Comparison of ENCODE assay signal across 17 mouse cellular contexts in genomic region chr11:102901199-102901598, GRCm38 (mm10). TPM values are rescaled to one million over a fixed set of nuclear protein-coding genes. Genes with fewer than 3 reads are reported as not detected.
DNase-seq lines count a peak whose midpoint lies in the region; ATAC-seq and TF ChIP-seq lines count a peak whose summit lies in the region.
"Had no signal": no experiment of that assay in that cellular context is flagged by ENCODE, and none has a peak within 500 bp of the region (broad histone marks: within the 10 kb centered on the region; RNA-seq: fewer than 3 reads in every experiment).

No protein-coding gene starts in this region.

- TF ChIP-seq POLR2A in lung, adult 2 months (IDR thresholded peaks at IDR 0.05; ENCODE audit: borderline replicate concordance, extremely low read depth, low read depth, low read length), result no peak

- TF ChIP-seq CTCF in hindbrain, postnatal 0 days (IDR thresholded peaks at IDR 0.05; ENCODE audit: low read depth), result no peak
- TF ChIP-seq CTCF in lung, adult 2 months (IDR thresholded peaks at IDR 0.05; ENCODE audit: insufficient read depth, low read length), result no peak

- no peaks in the 10 kb centered on the region for H3K9me3 ChIP-seq in forebrain, embryonic 13.5 days (replicated peaks)
- H3K9me3 ChIP-seq in forebrain, embryonic 14.5 days (replicated peaks; ENCODE audit: control insufficient read depth, low read length), result no peaks in the 10 kb centered on the region
- H3K9me3 ChIP-seq in hindbrain, postnatal 0 days (ENCODE audit: low read length), result no peaks in the 10 kb centered on the region
- no peaks in the 10 kb centered on the region for H3K9me3 ChIP-seq in hindbrain, embryonic 11.5 days (ENCODE audit: control insufficient read depth, low read length)
- H3K9me3 ChIP-seq in lung, embryonic 15.5 days, result no peaks in the 10 kb centered on the region
- H3K9me3 ChIP-seq: heart, embryonic 15.5 days; limb, embryonic 12.5 days had no signal

- 0 out of 2 replicates have a peak, but pooled peaks cover 14% of the 10 kb centered on the region for H3K4me1 ChIP-seq in forebrain, embryonic 13.5 days
- no peaks in the 10 kb centered on the region for H3K4me1 ChIP-seq in forebrain, embryonic 14.5 days (ENCODE audit: control insufficient read depth, insufficient read depth, low read length)
- H3K4me1 ChIP-seq in hindbrain, postnatal 0 days (ENCODE audit: insufficient read depth, low read length), result peaks cover 7% of the 10 kb centered on the region; the same call in 1 of the 2 replicates
- H3K4me1 ChIP-seq in hindbrain, embryonic 11.5 days (replicated peaks; ENCODE audit: control insufficient read depth, insufficient read depth, low read length), result no peaks in the 10 kb centered on the region
- no peaks in the 10 kb centered on the region; the same call in 1 of the 2 replicates for H3K4me1 ChIP-seq in lung, embryonic 15.5 days
- H3K4me1 ChIP-seq in lung, adult 2 months (ENCODE audit: control insufficient read depth, insufficient read depth, low read length), result no peaks in the 10 kb centered on the region

- 67% methylated on average over 4 of the region's 4 CpGs for WGBS in forebrain, embryonic 13.5 days
- WGBS in forebrain, embryonic 14.5 days, result 64% methylated on average over 4 of the region's 4 CpGs
- WGBS in hindbrain, postnatal 0 days, result 43% methylated on average over 4 of the region's 4 CpGs
- WGBS in hindbrain, embryonic 11.5 days, result 59% methylated on average over 4 of the region's 4 CpGs
- 54% methylated on average over 4 of the region's 4 CpGs for WGBS in lung, embryonic 15.5 days
- 41% methylated on average over 4 of the region's 4 CpGs for WGBS in lung, adult 2 months

- peaks cover 8% of the 10 kb centered on the region; the same call in 1 of the 2 replicates for H3K27me3 ChIP-seq in forebrain, embryonic 13.5 days
- H3K27me3 ChIP-seq in forebrain, embryonic 14.5 days (replicated peaks; ENCODE audit: control insufficient read depth, insufficient read depth, low read length), result no peaks in the 10 kb centered on the region
- H3K27me3 ChIP-seq in hindbrain, postnatal 0 days (ENCODE audit: insufficient read depth, low read length), result no peaks in the 10 kb centered on the region
- H3K27me3 ChIP-seq in hindbrain, embryonic 11.5 days (ENCODE audit: control insufficient read depth, insufficient read depth, low read length), result peaks cover 2% of the 10 kb centered on the region; the same call in 1 of the 2 replicates
- peaks cover 5% of the 10 kb centered on the region for H3K27me3 ChIP-seq in lung, embryonic 15.5 days
- H3K27me3 ChIP-seq: Patski had no signal

- H3K4me3 ChIP-seq in forebrain, embryonic 13.5 days, result no peak overlapping the region
- H3K4me3 ChIP-seq in forebrain, embryonic 14.5 days (ENCODE audit: low read depth, low read length), result no peak overlapping the region
- H3K4me3 ChIP-seq in hindbrain, postnatal 0 days (ENCODE audit: low read length), result no peak overlapping the region
- H3K4me3 ChIP-seq in hindbrain, embryonic 11.5 days (ENCODE audit: low read depth, low read length), result no peak overlapping the region
- H3K4me3 ChIP-seq in lung, embryonic 15.5 days, result no peak overlapping the region
- no peak overlapping the region for H3K4me3 ChIP-seq in lung, adult 2 months (replicated peaks; ENCODE audit: extremely low read depth, low read depth, low read length)
- H3K4me3 ChIP-seq: erythroblast, embryonic 14.5 days; heart, embryonic 15.5 days; limb, embryonic 12.5 days had no signal

- H3K27ac ChIP-seq in forebrain, embryonic 13.5 days, result no peak overlapping the region
- no peak overlapping the region for H3K27ac ChIP-seq in forebrain, embryonic 14.5 days (ENCODE audit: low read depth, low read length)
- no peak overlapping the region for H3K27ac ChIP-seq in hindbrain, postnatal 0 days
- no peak overlapping the region for H3K27ac ChIP-seq in hindbrain, embryonic 11.5 days (ENCODE audit: low read depth, low read length)
- H3K27ac ChIP-seq in lung, embryonic 15.5 days, result no peak overlapping the region
- H3K27ac ChIP-seq: heart, embryonic 15.5 days; limb, embryonic 12.5 days had no signal

- H3K36me3 ChIP-seq in forebrain, embryonic 13.5 days (ENCODE audit: poor library complexity, severe bottlenecking), result peaks cover 17% of the 10 kb centered on the region
- peaks cover 10% of the 10 kb centered on the region for H3K36me3 ChIP-seq in forebrain, embryonic 14.5 days (ENCODE audit: control insufficient read depth, insufficient read depth, low read length)
- no peaks in the 10 kb centered on the region for H3K36me3 ChIP-seq in hindbrain, postnatal 0 days (ENCODE audit: insufficient read depth, low read length)
- H3K36me3 ChIP-seq in hindbrain, embryonic 11.5 days (ENCODE audit: control insufficient read depth, insufficient read depth, low read length), result no peaks in the 10 kb centered on the region
- H3K36me3 ChIP-seq in lung, embryonic 15.5 days, result peaks cover 15% of the 10 kb centered on the region

- H3K4me2 ChIP-seq in forebrain, embryonic 13.5 days, result no peak overlapping the region
- no peak overlapping the region for H3K4me2 ChIP-seq in forebrain, embryonic 14.5 days (ENCODE audit: low read length)
- 0 out of 2 replicates have a peak overlapping the region, but pooled peaks have one; percentile 19 for H3K4me2 ChIP-seq in hindbrain, postnatal 0 days (ENCODE audit: low read depth, low read length)
- no peak overlapping the region for H3K4me2 ChIP-seq in hindbrain, embryonic 11.5 days (replicated peaks; ENCODE audit: low read depth, low read length)
- H3K4me2 ChIP-seq in lung, embryonic 15.5 days, result no peak overlapping the region
- H3K4me2 ChIP-seq: heart, embryonic 15.5 days; limb, embryonic 12.5 days; midbrain, embryonic 11.5 days had no signal

- 0 out of 2 replicates have a peak, but pooled peaks have one; percentile 17 for ATAC-seq in forebrain, embryonic 13.5 days
- no peak for ATAC-seq in forebrain, embryonic 14.5 days
- no peak for ATAC-seq in hindbrain, postnatal 0 days
- ATAC-seq in hindbrain, embryonic 11.5 days (ENCODE audit: low FRiP score), result no peak
- peak; percentile 19; the same call in 1 of the 2 replicates for ATAC-seq in lung, embryonic 15.5 days (ENCODE audit: borderline replicate concordance, extremely low read depth, low FRiP score, low TSS enrichment)
- 0 out of 2 replicates have a peak, but pooled peaks have one; percentile 6 for ATAC-seq in erythroid progenitor cell, adult 5-6 weeks (replicated peaks; ENCODE audit: low FRiP score, poor library complexity, severe bottlenecking)

- H3K9ac ChIP-seq in forebrain, embryonic 13.5 days, result no peak overlapping the region
- H3K9ac ChIP-seq in forebrain, embryonic 14.5 days (ENCODE audit: low read length), result no peak overlapping the region
- no peak overlapping the region for H3K9ac ChIP-seq in hindbrain, postnatal 0 days (replicated peaks; ENCODE audit: low read length)
- no peak overlapping the region for H3K9ac ChIP-seq in hindbrain, embryonic 11.5 days (ENCODE audit: low read depth, low read length)
- no peak overlapping the region for H3K9ac ChIP-seq in lung, embryonic 15.5 days
- H3K9ac ChIP-seq: heart, embryonic 15.5 days; limb, embryonic 12.5 days had no signal

- DNase-seq in forebrain, embryonic 14.5 days (ENCODE audit: low spot score), result no peak
- DNase-seq in hindbrain, postnatal 0 days (ENCODE audit: low spot score), result no peak
- DNase-seq in hindbrain, embryonic 11.5 days (ENCODE audit: low spot score), result no peak
- no peak for DNase-seq in lung, adult 2 months
- no peak for DNase-seq in urinary bladder, postnatal 25 days (ENCODE audit: low spot score)

RNA-seq across cellular contexts. Expression of gene Gfap, which starts 0.5 kb away (rescaled TPM):
- polyA plus RNA-seq in forebrain, embryonic 13.5 days (2015; fragmentation: Nextera tagmentation; extraction: Ambion mirVana), result not detected in 2 replicates
- polyA plus RNA-seq in forebrain, embryonic 14.5 days (2014; fragmentation: Nextera tagmentation; extraction: Ambion mirVana), result 0.23 and 0.37 TPM in 2 replicates
- total RNA-seq in hindbrain, postnatal 0 days (2014; rRNA removed), result 79.1 and 105 TPM in 2 replicates
- polyA plus RNA-seq in hindbrain, postnatal 0 days (2015; fragmentation: Nextera tagmentation; extraction: Ambion mirVana), result 74.4 and 89.2 TPM in 2 replicates
- polyA plus RNA-seq in hindbrain, embryonic 11.5 days (2014; fragmentation: Nextera tagmentation; extraction: Ambion mirVana), result 0.12 and 0.20 TPM in 2 replicates
- 0.25 and 0.37 TPM in 2 replicates for polyA plus RNA-seq in lung, embryonic 15.5 days (2015; fragmentation: Nextera tagmentation; extraction: Ambion mirVana)
- polyA plus RNA-seq in lung, adult 2 months (2012; rRNA removed), result 0.15 and 0.24 TPM in 2 replicates
- total RNA-seq in erythroid progenitor cell, adult 5-6 weeks (2015; ENCODE audit: low replicate concordance), result 31.0 and 38.9 TPM in 2 replicates
- 56.2 and 59.8 TPM in 2 replicates for total RNA-seq in erythroid progenitor cell, adult 5-6 weeks (2017; ENCODE audit: low replicate concordance)
- total RNA-seq: gastrocnemius, postnatal 25 days had no signal

RNA-seq across cellular contexts. Expression of gene Fam187a, which starts 16.2 kb away (rescaled TPM):
- not detected in 2 replicates for polyA plus RNA-seq in forebrain, embryonic 13.5 days (2015; fragmentation: Nextera tagmentation; extraction: Ambion mirVana)
- polyA plus RNA-seq in forebrain, embryonic 14.5 days (2014; fragmentation: Nextera tagmentation; extraction: Ambion mirVana), result 0.19 TPM in 1 of 2 replicates, not detected in the other
- not detected in 2 replicates for total RNA-seq in hindbrain, postnatal 0 days (2014; rRNA removed)
- not detected in 2 replicates for polyA plus RNA-seq in hindbrain, postnatal 0 days (2015; fragmentation: Nextera tagmentation; extraction: Ambion mirVana)
- polyA plus RNA-seq in hindbrain, embryonic 11.5 days (2014; fragmentation: Nextera tagmentation; extraction: Ambion mirVana), result not detected in 2 replicates
- not detected in 2 replicates for polyA plus RNA-seq in lung, embryonic 15.5 days (2015; fragmentation: Nextera tagmentation; extraction: Ambion mirVana)
- 0.11 and 0.19 TPM in 2 replicates for polyA plus RNA-seq in lung, adult 2 months (2012; rRNA removed)
- not detected in 2 replicates for total RNA-seq in erythroid progenitor cell, adult 5-6 weeks (2015; ENCODE audit: low replicate concordance)
- not detected in 2 replicates for total RNA-seq in erythroid progenitor cell, adult 5-6 weeks (2017; ENCODE audit: low replicate concordance)
- total RNA-seq: adrenal gland, postnatal 4 days; gastrocnemius, postnatal 25 days; layer of hippocampus, postnatal 36 days had no signal
- polyA plus RNA-seq: erythroblast, embryonic 14.5 days; heart, embryonic 15.5 days; limb, embryonic 12.5 days; lung, postnatal 0 days had no signal

RNA-seq across cellular contexts. Expression of gene Ccdc103, which starts 20.2 kb away (rescaled TPM):
- polyA plus RNA-seq in forebrain, embryonic 13.5 days (2015; fragmentation: Nextera tagmentation; extraction: Ambion mirVana), result 1.8 and 2.8 TPM in 2 replicates
- polyA plus RNA-seq in forebrain, embryonic 14.5 days (2014; fragmentation: Nextera tagmentation; extraction: Ambion mirVana), result 2.6 and 2.8 TPM in 2 replicates
- total RNA-seq in hindbrain, postnatal 0 days (2014; rRNA removed), result 0.25 and 0.31 TPM in 2 replicates
- polyA plus RNA-seq in hindbrain, postnatal 0 days (2015; fragmentation: Nextera tagmentation; extraction: Ambion mirVana), result 2.2 and 2.4 TPM in 2 replicates
- polyA plus RNA-seq in hindbrain, embryonic 11.5 days (2014; fragmentation: Nextera tagmentation; extraction: Ambion mirVana), result 1.2 and 2.0 TPM in 2 replicates
- 2.7 and 3.2 TPM in 2 replicates for polyA plus RNA-seq in lung, embryonic 15.5 days (2015; fragmentation: Nextera tagmentation; extraction: Ambion mirVana)
- polyA plus RNA-seq in lung, adult 2 months (2012; rRNA removed), result 1.00 and 1.3 TPM in 2 replicates
- total RNA-seq in erythroid progenitor cell, adult 5-6 weeks (2015; ENCODE audit: low replicate concordance), result not detected in 2 replicates
- 1.3 TPM in 1 of 2 replicates, not detected in the other for total RNA-seq in erythroid progenitor cell, adult 5-6 weeks (2017; ENCODE audit: low replicate concordance)
- total RNA-seq: gastrocnemius, postnatal 25 days had no signal

RNA-seq across cellular contexts. Expression of gene Eftud2, which starts 20.4 kb away (rescaled TPM):
- 199 and 235 TPM in 2 replicates for polyA plus RNA-seq in forebrain, embryonic 13.5 days (2015; fragmentation: Nextera tagmentation; extraction: Ambion mirVana)
- polyA plus RNA-seq in forebrain, embryonic 14.5 days (2014; fragmentation: Nextera tagmentation; extraction: Ambion mirVana), result 150 and 168 TPM in 2 replicates
- total RNA-seq in hindbrain, postnatal 0 days (2014; rRNA removed), result 63.8 and 70.8 TPM in 2 replicates
- 104 and 106 TPM in 2 replicates for polyA plus RNA-seq in hindbrain, postnatal 0 days (2015; fragmentation: Nextera tagmentation; extraction: Ambion mirVana)
- 205 and 222 TPM in 2 replicates for polyA plus RNA-seq in hindbrain, embryonic 11.5 days (2014; fragmentation: Nextera tagmentation; extraction: Ambion mirVana)
- 207 and 208 TPM in 2 replicates for polyA plus RNA-seq in lung, embryonic 15.5 days (2015; fragmentation: Nextera tagmentation; extraction: Ambion mirVana)
- 74.5 and 77.7 TPM in 2 replicates for polyA plus RNA-seq in lung, adult 2 months (2012; rRNA removed)
- total RNA-seq in erythroid progenitor cell, adult 5-6 weeks (2015; ENCODE audit: low replicate concordance), result 93.7 and 136 TPM in 2 replicates
- 89.9 and 133 TPM in 2 replicates for total RNA-seq in erythroid progenitor cell, adult 5-6 weeks (2017; ENCODE audit: low replicate concordance)

RNA-seq across cellular contexts. Expression of gene Kif18b, which starts 23.7 kb away (rescaled TPM):
- polyA plus RNA-seq in forebrain, embryonic 13.5 days (2015; fragmentation: Nextera tagmentation; extraction: Ambion mirVana), result 10.3 and 10.7 TPM in 2 replicates
- polyA plus RNA-seq in forebrain, embryonic 14.5 days (2014; fragmentation: Nextera tagmentation; extraction: Ambion mirVana), result 4.3 and 5.1 TPM in 2 replicates
- total RNA-seq in hindbrain, postnatal 0 days (2014; rRNA removed), result 9.2 and 11.7 TPM in 2 replicates
- polyA plus RNA-seq in hindbrain, postnatal 0 days (2015; fragmentation: Nextera tagmentation; extraction: Ambion mirVana), result 1.9 and 2.1 TPM in 2 replicates
- polyA plus RNA-seq in hindbrain, embryonic 11.5 days (2014; fragmentation: Nextera tagmentation; extraction: Ambion mirVana), result 7.3 and 8.5 TPM in 2 replicates
- polyA plus RNA-seq in lung, embryonic 15.5 days (2015; fragmentation: Nextera tagmentation; extraction: Ambion mirVana), result 13.8 and 15.2 TPM in 2 replicates
- 0.61 and 0.99 TPM in 2 replicates for polyA plus RNA-seq in lung, adult 2 months (2012; rRNA removed)
- total RNA-seq in erythroid progenitor cell, adult 5-6 weeks (2015; ENCODE audit: low replicate concordance), result 174 and 202 TPM in 2 replicates
- 136 and 165 TPM in 2 replicates for total RNA-seq in erythroid progenitor cell, adult 5-6 weeks (2017; ENCODE audit: low replicate concordance)

Comparison
In these comparisons a context has a peak if more than half of its experiments do, and no peak if none do; other contexts are left out.
1. ATAC-seq: peak in forebrain, embryonic 13.5 days (single experiment), lung, embryonic 15.5 days (single experiment) and erythroid progenitor cell, adult 5-6 weeks (single experiment); none in forebrain, embryonic 14.5 days (single experiment), hindbrain, postnatal 0 days (single experiment) and hindbrain, embryonic 11.5 days (single experiment).
2. RNA of gene Gfap, which starts 0.5 kb away (polyA plus RNA-seq): 74.4 to 89.2 TPM in hindbrain, postnatal 0 days; 0.25 to 0.37 TPM in lung, embryonic 15.5 days, 0.15 to 0.24 TPM in lung, adult 2 months, 0.23 to 0.37 TPM in forebrain, embryonic 14.5 days, 0.12 to 0.20 TPM in hindbrain, embryonic 11.5 days and not detected in forebrain, embryonic 13.5 days; every median in the first group is over 10 times any median in the second.